ENCODE assay signal across 8 mouse cellular contexts in genomic region chr16:90934687-90935328, GRCm38 (mm10). TPM values are rescaled to one million over a fixed set of nuclear protein-coding genes. Genes with fewer than 3 reads are reported as not detected.
DNase-seq lines count a peak whose midpoint lies in the region; ATAC-seq and TF ChIP-seq lines count a peak whose summit lies in the region.

TSS of gene Cfap298 (minus strand) at chr16:90935114.

- TF ChIP-seq POLR2A in lung, adult 2 months (IDR thresholded peaks at IDR 0.05; ENCODE audit: borderline replicate concordance, extremely low read depth, low read depth, low read length): peak; percentile 60; the same call in 1 of the 2 replicates

- no peaks in the 10 kb centered on the region for H3K27me3 ChIP-seq in forebrain, embryonic 15.5 days

- peak within 1 kb of the TSS; percentile 92 for H3K9ac ChIP-seq in ES-E14 (ENCODE audit: insufficient read depth, low read depth, low read length, poor library complexity, severe bottlenecking)
- H3K9ac ChIP-seq in forebrain, embryonic 15.5 days (replicated peaks): peak within 1 kb of the TSS; percentile 83

- in situ Hi-C loops in ES-E14 (cut with MboI; ENCODE audit: low sequenced_read_pairs in 2 of 2, unreplicated experiment in 2 of 2): no loop called here

- TF ChIP-seq CTCF in lung, adult 2 months (IDR thresholded peaks at IDR 0.05; ENCODE audit: insufficient read depth, low read length): no peak

- H3K27ac ChIP-seq in ES-E14 (ENCODE audit: insufficient read depth, low read depth, low read length, poor library complexity, severe bottlenecking): peak within 1 kb of the TSS; percentile 45; the same call in 1 of the 2 replicates
- H3K27ac ChIP-seq in forebrain, embryonic 15.5 days (replicated peaks): peak within 1 kb of the TSS; percentile 90

- intact Hi-C loops in heart, postnatal 25 days (cut with DNase I): loop anchor here (5.0 kb wide), 2 partner anchors 77 to 198 kb away; partner anchors contain the start of genes Mrap and Synj1

- ATAC-seq in forebrain, embryonic 15.5 days (replicated peaks): peak; percentile 97
- peak; percentile 97 for ATAC-seq in neutrophil, adult 5-6 weeks (ENCODE audit: extremely low read depth, insufficient number of reproducible peaks, low FRiP score, poor library complexity, severe bottlenecking)

- H3K4me3 ChIP-seq in ES-E14 (ENCODE audit: insufficient read depth in 1 of 2, low read depth in 1 of 2, low read length in 2 of 2, poor library complexity in 1 of 2, severe bottlenecking in 1 of 2): peak within 1 kb of the TSS; percentile 70 to 92
- peak within 1 kb of the TSS; percentile 83 for H3K4me3 ChIP-seq in forebrain, embryonic 15.5 days
- H3K4me3 ChIP-seq in lung, adult 2 months (replicated peaks; ENCODE audit: extremely low read depth, low read depth, low read length): peak within 1 kb of the TSS; percentile 68

- peaks cover 0 to 2% of the 10 kb centered on the region in 2 experiments; a peak in 1 of 4 replicates for H3K4me1 ChIP-seq in ES-E14 (ENCODE audit: control insufficient read depth in 2 of 2, insufficient read depth in 2 of 2, low read length in 2 of 2, poor library complexity in 1 of 2)
- H3K4me1 ChIP-seq in forebrain, embryonic 15.5 days: peaks cover 14% of the 10 kb centered on the region
- H3K4me1 ChIP-seq in lung, adult 2 months (ENCODE audit: control insufficient read depth, insufficient read depth, low read length): peaks cover 3% of the 10 kb centered on the region; the same call in 1 of the 2 replicates

- peak; percentile 97 for DNase-seq in ES-E14 (ENCODE audit: low read depth, low spot score)
- DNase-seq in cerebellum, adult 11-12 months: peak; percentile 93
- DNase-seq in heart, postnatal 25 days (ENCODE audit: low spot score): peak; percentile 87
- DNase-seq in layer of hippocampus, adult 18-20 months (ENCODE audit: low spot score in 2 of 2): peak; percentile 93 to 95
- DNase-seq in lung, adult 2 months: peak; percentile 93
- peak; percentile 81 to 83 for DNase-seq in thymus, adult 18-20 months

- under 1% methylated on average over 56 of the region's 56 CpGs for WGBS in forebrain, embryonic 15.5 days
- WGBS in lung, adult 2 months: under 1% methylated on average over 56 of the region's 56 CpGs

- peak within 1 kb of the TSS; percentile 79 for H3K4me2 ChIP-seq in forebrain, embryonic 15.5 days (replicated peaks)

- no peaks in the 10 kb centered on the region for H3K9me3 ChIP-seq in ES-E14 (ENCODE audit: control insufficient read depth, insufficient read depth, low read depth, low read length)
- no peaks in the 10 kb centered on the region for H3K9me3 ChIP-seq in forebrain, embryonic 15.5 days

- H3K36me3 ChIP-seq in ES-E14 (ENCODE audit: control insufficient read depth, insufficient read depth, low read length, poor library complexity, severe bottlenecking): peaks cover 2% of the 10 kb centered on the region; the same call in 1 of the 2 replicates
- H3K36me3 ChIP-seq in forebrain, embryonic 15.5 days: peaks cover 18% of the 10 kb centered on the region

TF ChIP-seq in ES-E14, 5 proteins besides CTCF, POLR2A, EP300 and RAD21:
- TF ChIP-seq MAFK (IDR thresholded peaks at IDR 0.05; ENCODE audit: insufficient read depth, low read depth, low read length): no peak
- no peak for TF ChIP-seq ZNF384 (IDR thresholded peaks at IDR 0.05; ENCODE audit: low read depth, low read length)
- TF ChIP-seq CHD2 (IDR thresholded peaks at IDR 0.05; ENCODE audit: low read depth, low read length): 0 out of 2 replicates have a peak, but pooled peaks have one; percentile 10
- no peak for TF ChIP-seq ZC3H11A (IDR thresholded peaks at IDR 0.05; ENCODE audit: borderline replicate concordance, low read depth, low read length)
- TF ChIP-seq HCFC1 (IDR thresholded peaks at IDR 0.05; ENCODE audit: borderline replicate concordance, insufficient read depth, low read length): peak; percentile 81

RNA-seq across cellular contexts. Expression of gene Cfap298, which starts in this region (rescaled TPM):
- total RNA-seq in ES-E14 (2012; rRNA removed): 26.1 and 26.8 TPM in 2 replicates
- polyA plus RNA-seq in forebrain, embryonic 15.5 days (2015; fragmentation: Nextera tagmentation; extraction: Ambion mirVana): 54.1 and 55.0 TPM in 2 replicates
- 10 to 100 TPM; 20.8 to 23.3 TPM for total RNA-seq in heart, postnatal 25 days (2021)
- total RNA-seq in layer of hippocampus, adult 18-20 months (2021): 10 to 100 TPM; 47.2 to 59.6 TPM
- 17.2 and 29.9 TPM in 2 replicates for polyA plus RNA-seq in lung, adult 2 months (2012; rRNA removed)
- 22.8 and 42.6 TPM in 2 replicates for total RNA-seq in neutrophil, adult 5-6 weeks (2017)

Comparison
In these comparisons a context has a peak if more than half of its experiments do, and no peak if none do; other contexts are left out.
1. Peak in every context shown above with its lines: DNase-seq, ATAC-seq, H3K4me3 ChIP-seq and H3K27ac ChIP-seq.